Mouse (Mus musculus) liver, adult 10 weeks (tissue): ENCODE results near the gene Btg4. TPM values are rescaled to one million over a fixed set of nuclear protein-coding genes. Genes with fewer than 3 reads are reported as not detected.

ENCODE experiments used
- polyA plus RNA-seq: library from polyadenylated mRNA; stranded (reverse); fragments of 350-450 nt; fragmentation: Illumina TruSeq; extraction: RNeasy Lipid Tissue Mini Kit (QIAGEN cat#74804); gene quantifications from one replicate; pipeline ENCODE4 v1.2.3, GENCODE M21; 2014; ENCODE audit warnings: low read depth, low replicate concordance

Btg4 gene
- polyA plus RNA-seq: not detected

DNA sequence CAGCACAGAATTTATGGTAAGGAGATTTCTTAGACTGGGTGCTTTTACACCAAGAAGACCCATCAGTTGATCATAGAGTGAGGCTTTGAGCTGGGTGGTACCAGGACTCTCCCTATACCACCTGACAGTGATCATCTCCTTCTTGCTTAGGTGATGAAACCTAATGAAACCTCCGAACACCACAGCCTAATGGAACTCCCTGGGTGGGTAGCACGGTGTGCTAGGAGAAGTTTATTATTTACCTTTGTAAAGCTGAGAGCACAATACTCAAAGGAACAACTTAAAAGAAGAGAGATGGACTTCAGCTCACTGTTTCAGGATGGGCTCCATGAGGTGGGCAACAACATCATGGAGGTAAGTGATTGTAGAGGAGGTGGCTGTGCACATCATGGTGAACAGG lies at the start of gene Btg4:
TSS of gene Btg4 (plus strand) at position 301 of the 400 bp plus-strand sequence.

DNA sequence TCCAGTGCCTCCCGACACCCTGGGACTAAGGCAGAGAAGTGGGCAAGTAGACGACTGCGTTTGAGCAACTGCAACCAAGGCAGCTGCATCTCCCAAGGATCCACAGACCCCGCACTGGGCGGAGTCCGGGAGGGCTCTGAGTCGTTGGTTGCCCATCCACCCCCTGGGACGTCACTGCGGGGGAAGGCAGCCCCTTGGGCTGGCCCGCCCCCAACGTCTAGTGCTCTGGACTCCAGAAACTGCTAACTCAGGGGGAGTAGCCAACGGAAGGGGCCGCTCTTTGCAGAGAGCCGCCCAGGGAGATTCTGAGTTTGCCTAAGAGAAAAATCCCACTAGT lies 16.2 kb downstream of the Btg4 start, which contains the start of gene Layn:
TSS of gene Layn (minus strand) at position 116 of the 337 bp plus-strand sequence.

DNA sequence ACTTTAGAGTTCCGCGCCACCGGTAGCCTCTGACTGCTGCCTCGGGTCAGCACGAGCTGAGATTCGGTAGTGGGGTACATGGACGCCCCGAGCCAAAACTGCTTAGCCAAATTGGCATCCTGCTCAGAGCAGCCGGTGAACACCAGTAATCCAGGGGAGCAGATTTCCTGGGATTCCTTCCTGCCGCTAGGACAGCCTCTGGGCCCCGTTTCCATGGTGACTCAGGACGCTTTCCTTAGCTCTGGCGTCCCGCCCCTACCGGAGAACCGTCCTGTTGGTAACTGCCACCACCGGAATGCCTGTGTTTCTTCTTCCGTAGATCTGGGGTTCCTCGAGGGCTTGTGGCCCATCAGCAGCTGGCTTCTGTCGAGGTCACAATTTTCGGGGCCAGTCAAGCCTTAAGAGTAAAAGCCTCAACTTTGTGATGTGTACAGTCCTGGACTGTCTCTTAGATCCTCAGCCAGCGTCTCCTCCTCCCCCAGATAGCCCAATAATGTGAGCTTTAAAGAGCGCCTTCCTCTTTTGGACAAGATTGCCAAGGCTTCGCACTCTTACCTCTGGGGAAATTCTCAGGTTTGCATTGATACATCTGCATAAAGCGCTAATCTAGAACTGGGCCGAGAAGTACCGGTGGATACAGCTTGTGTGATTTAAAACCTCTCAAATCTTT lies 41.2 kb downstream of the Btg4 start, which contains the start of gene 4833427G06Rik:
TSS of gene 4833427G06Rik (minus strand) at position 323 of the 670 bp plus-strand sequence.

DNA sequence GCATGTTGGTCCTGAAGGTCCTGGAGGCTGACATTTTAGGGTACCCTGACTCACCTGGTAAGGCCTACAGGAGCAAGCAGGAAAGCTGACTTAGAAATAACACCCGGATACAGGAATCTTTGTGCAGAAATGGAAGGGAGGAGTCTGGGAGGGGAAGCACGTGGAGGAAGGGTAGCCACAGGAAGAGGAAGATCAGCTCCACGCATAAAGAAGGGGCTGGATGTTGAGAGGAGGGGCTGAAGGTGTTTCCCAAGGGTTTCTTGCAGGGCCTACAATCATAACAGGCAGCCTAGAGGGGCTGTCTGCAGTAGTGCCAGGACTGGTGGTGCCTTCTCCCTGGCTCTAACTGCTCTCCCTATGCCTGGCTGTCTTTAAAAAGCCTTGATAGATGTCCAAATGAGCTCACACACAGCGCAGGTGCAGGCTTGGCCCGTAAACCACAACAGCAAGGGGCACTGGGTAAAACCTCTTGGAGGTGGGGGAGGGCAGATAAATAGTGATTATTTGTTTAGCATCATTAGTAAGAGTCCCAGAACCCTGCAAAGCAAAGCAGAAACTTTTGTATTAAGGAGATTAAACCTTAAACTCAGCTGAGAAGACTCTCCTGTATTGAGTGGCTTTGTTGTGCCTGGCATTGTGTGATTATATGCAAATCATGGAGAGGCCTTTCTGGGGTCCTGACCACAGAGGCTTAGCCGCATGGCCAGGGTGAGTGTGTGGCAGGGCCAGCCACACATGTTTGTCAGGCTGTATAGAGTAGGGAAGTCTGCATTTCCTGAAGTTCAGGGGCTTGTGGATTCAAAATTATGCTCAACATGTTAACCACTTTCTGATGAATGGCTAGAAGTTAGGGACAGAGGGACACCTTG lies 104.8 kb downstream of the Btg4 start, which contains the start of gene Gm32742:
TSS of gene Gm32742 (minus strand) at position 206 of the 869 bp plus-strand sequence.

Other genes with a start within 250 kb of the Btg4 start
- 21.9 TPM for gene Ppp2r1b, start 215.6 kb upstream of the Btg4 start, polyA plus RNA-seq
- 3.3 TPM for gene Sik2, start 51.8 kb upstream of the Btg4 start, polyA plus RNA-seq
- 1.1 TPM for gene Layn, start 16.2 kb downstream of the Btg4 start, polyA plus RNA-seq
- gene 4833427G06Rik, start 41.2 kb downstream of the Btg4 start, polyA plus RNA-seq: not detected
- not detected for gene Gm32742, start 104.6 kb downstream of the Btg4 start, polyA plus RNA-seq
- gene Pou2af1, start 152.8 kb downstream of the Btg4 start, polyA plus RNA-seq: 1.3 TPM
- gene Colca2, start 217.7 kb downstream of the Btg4 start, polyA plus RNA-seq: 0.32 TPM